Mouse (Mus musculus) C2C12 (cell line): ENCODE data around the gene Prune1. TPM values are rescaled to one million over a fixed set of nuclear protein-coding genes. Genes with fewer than 3 reads are reported as not detected.

Experiments used
- H3K27me3 ChIP-seq: one replicate; pipeline ENCODE4 v1.6.1; 2011; ENCODE audit not compliant: control insufficient read depth, insufficient read depth, insufficient read length
- H3K36me3 ChIP-seq: one replicate; pipeline ENCODE4 v1.6.1; 2011; ENCODE audit not compliant: control insufficient read depth, insufficient read depth
- H3K4me3 ChIP-seq: one replicate; pipeline ENCODE4 v1.5.1; 2011; ENCODE audit warnings: mild to moderate bottlenecking, control low read depth; ENCODE audit not compliant: poor library complexity, insufficient read depth, severe bottlenecking
- H3K79me2 ChIP-seq: one replicate; pipeline ENCODE4 v1.6.1; 2011; ENCODE audit not compliant: control insufficient read depth, insufficient read depth
- H3K79me3 ChIP-seq: one replicate; pipeline ENCODE4 v1.6.1; 2011; ENCODE audit warnings: low read depth, control low read depth
- H3ac ChIP-seq: one replicate; pipeline ENCODE3; 2011; ENCODE audit warnings: low read depth; ENCODE audit not compliant: control insufficient read depth, insufficient read length
- CEBPB ChIP-seq: IDR thresholded peaks from one replicate; pipeline ENCODE4 v1.6.1; 2011; ENCODE audit warnings: low read depth, mild to moderate bottlenecking, control low read depth, moderate library complexity
- CTCF ChIP-seq: IDR thresholded peaks from one replicate; pipeline ENCODE4 v1.5.1; 2011; ENCODE audit not compliant: control insufficient read depth, insufficient read depth, insufficient read length
- FOSL1 ChIP-seq: IDR thresholded peaks from one replicate; pipeline ENCODE4 v1.8.0; 2011; ENCODE audit warnings: mild to moderate bottlenecking, low read length; ENCODE audit not compliant: poor library complexity, insufficient read depth, severe bottlenecking
- MAX ChIP-seq: IDR thresholded peaks from one replicate; pipeline ENCODE4 v1.6.1; 2011; ENCODE audit warnings: mild to moderate bottlenecking, control low read depth
- MYOD1 ChIP-seq: IDR thresholded peaks from one replicate; pipeline ENCODE4 v1.6.1; 2011; ENCODE audit warnings: low read depth; ENCODE audit not compliant: control insufficient read depth, insufficient read length
- MYOG ChIP-seq: IDR thresholded peaks from one replicate; pipeline ENCODE4 v1.6.1; 2011; ENCODE audit not compliant: control insufficient read depth, insufficient read length; ENCODE audit errors: extremely low read depth
- USF1 ChIP-seq: IDR thresholded peaks from one replicate; pipeline ENCODE4 v1.6.1; 2011; ENCODE audit warnings: low read depth, mild to moderate bottlenecking, control low read depth, moderate library complexity
- polyA plus RNA-seq: library from polyadenylated mRNA; unstranded; fragments of >200 nt; fragmentation: generic; extraction: Trizol; gene quantifications from one replicate; pipeline ENCODE4 v1.2.1, GENCODE M21; 2012; ENCODE audit warnings: missing spikeins

Prune1 gene
- polyA plus RNA-seq, 1 experiment, result 16.1 TPM

DNA sequence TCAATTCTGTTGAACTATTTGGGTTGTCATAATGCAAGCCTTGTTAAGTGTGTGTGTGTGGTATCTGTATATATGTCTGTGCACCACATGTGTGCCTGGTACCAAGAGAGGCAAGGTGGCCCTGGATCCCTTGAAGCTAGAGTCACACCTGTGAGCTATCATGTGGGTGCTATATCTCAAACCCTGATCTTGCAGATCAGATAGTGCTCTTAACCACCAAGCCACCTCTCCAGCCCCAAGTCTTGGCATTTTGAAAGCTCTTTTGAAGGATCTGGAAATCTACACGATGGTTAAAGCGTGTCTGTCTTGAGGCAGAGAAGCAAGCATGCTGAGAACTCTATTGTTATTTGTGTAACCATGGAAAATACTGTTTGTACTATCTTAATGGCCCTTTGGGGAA, 71.3 kb downstream of the Prune1 start:
- TF ChIP-seq MYOG (no peak), MYOD1 (no peak), MAX (no peak), CEBPB (no peak), FOSL1 (no peak), USF1 (no peak), CTCF (no peak)
- Histone ChIP-seq H3ac (no peak overlapping the region), H3K79me3 (peaks cover 4% of the 10 kb centered on the region), H3K79me2 (peaks cover 14% of the 10 kb centered on the region), H3K27me3 (no peaks in the 10 kb centered on the region), H3K4me3 (no peak overlapping the region), H3K36me3 (peaks cover 46% of the 10 kb centered on the region)

DNA sequence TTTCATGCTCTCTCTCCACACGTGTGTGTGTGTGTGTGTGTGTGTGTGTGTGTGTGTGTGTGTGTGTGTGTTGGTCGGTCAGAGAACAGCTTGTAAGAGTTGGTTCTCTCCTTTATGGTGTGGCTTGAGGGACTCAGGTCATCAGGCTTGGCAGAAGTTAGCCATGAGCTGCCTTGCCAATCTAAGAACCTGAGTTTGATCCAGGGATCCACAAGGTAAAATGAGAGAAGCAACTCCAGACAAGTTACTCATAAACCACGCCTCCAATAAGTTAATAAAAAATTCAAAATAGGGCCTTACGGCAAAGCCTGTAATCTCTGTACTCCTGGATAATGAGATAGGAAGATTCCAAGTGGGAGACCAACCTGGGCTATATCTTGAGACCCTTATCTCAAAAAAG, 73.6 kb downstream of the Prune1 start:
- H3K36me3 ChIP-seq, result peaks cover 57% of the 10 kb centered on the region
- H3K4me3 ChIP-seq, result no peak overlapping the region
- H3K79me2 ChIP-seq, result peaks cover 6% of the 10 kb centered on the region
- no peaks in the 10 kb centered on the region for H3K27me3 ChIP-seq
- H3ac ChIP-seq, result no peak overlapping the region
- TF ChIP-seq MYOD1 (no peak), MYOG (no peak), MAX (no peak), CTCF (no peak), CEBPB (no peak), FOSL1 (no peak), USF1 (no peak)
- peaks cover 2% of the 10 kb centered on the region for H3K79me3 ChIP-seq

DNA sequence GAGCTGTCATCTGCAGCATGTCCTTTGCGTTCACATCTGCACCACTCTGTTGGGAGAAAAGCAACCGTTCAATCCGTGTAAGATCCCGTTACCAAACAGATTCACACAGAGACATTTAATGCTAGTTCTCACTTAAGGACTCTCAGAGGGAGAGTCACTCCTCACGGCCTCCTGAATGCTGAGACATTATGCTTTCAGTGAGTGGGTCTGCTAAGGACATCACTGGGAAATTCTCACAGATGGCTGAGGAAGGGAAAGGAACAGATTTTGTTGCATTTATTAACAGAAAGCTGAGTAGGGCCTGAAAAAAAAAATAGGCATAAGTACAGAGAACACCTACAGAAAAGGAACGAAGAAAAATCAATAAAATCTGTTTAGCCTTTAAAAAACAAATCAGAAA, 78.0 kb downstream of the Prune1 start:
- Histone ChIP-seq H3K79me3 (no peaks in the 10 kb centered on the region), H3K36me3 (peaks cover 74% of the 10 kb centered on the region), H3K27me3 (no peaks in the 10 kb centered on the region), H3ac (no peak overlapping the region), H3K79me2 (no peaks in the 10 kb centered on the region), H3K4me3 (no peak overlapping the region)
- TF ChIP-seq CEBPB, result no peak
- no peak for TF ChIP-seq MAX
- TF ChIP-seq USF1, result no peak
- TF ChIP-seq CTCF, result no peak
- TF ChIP-seq MYOD1, result no peak
- no peak for TF ChIP-seq FOSL1
- no peak for TF ChIP-seq MYOG

Other genes with a start within 250 kb of the Prune1 start
- 264 TPM for gene Psmd4, start 239.5 kb downstream of the Prune1 start, polyA plus RNA-seq
- 21.2 TPM for gene Pip5k1a, start 175.1 kb downstream of the Prune1 start, polyA plus RNA-seq
- gene Vps72, start 171.1 kb downstream of the Prune1 start, polyA plus RNA-seq, result 83.4 TPM
- 0.23 TPM for gene Tmod4, start 157.6 kb downstream of the Prune1 start, polyA plus RNA-seq
- 22.2 TPM for gene Scnm1, start 148.1 kb downstream of the Prune1 start, polyA plus RNA-seq
- gene Lysmd1, start 148.0 kb downstream of the Prune1 start, polyA plus RNA-seq, result 3.4 TPM
- gene Tnfaip8l2, start 139.7 kb downstream of the Prune1 start, polyA plus RNA-seq, result 0.21 TPM
- 5.4 TPM for gene Sema6c, start 121.6 kb downstream of the Prune1 start, polyA plus RNA-seq
- 5.7 TPM for gene Gabpb2, start 64.2 kb downstream of the Prune1 start, polyA plus RNA-seq
- gene Cdc42se1, start 53.3 kb downstream of the Prune1 start, polyA plus RNA-seq, result 80.9 TPM
- 19.6 TPM for gene Mllt11, start 49.9 kb downstream of the Prune1 start, polyA plus RNA-seq
- 0.11 TPM for gene Gm128, start 40.5 kb downstream of the Prune1 start, polyA plus RNA-seq
- 0.34 TPM for gene Bnipl, start 30.9 kb downstream of the Prune1 start, polyA plus RNA-seq
- 43.6 TPM for gene Mindy1, start 731 bp downstream of the Prune1 start, polyA plus RNA-seq
- 1.6 TPM for gene Anxa9, start 25.1 kb upstream of the Prune1 start, polyA plus RNA-seq
- gene Cers2, start 32.7 kb upstream of the Prune1 start, polyA plus RNA-seq, result 146 TPM
- 15.6 TPM for gene Setdb1, start 75.1 kb upstream of the Prune1 start, polyA plus RNA-seq
- gene 4930558C23Rik, start 120.8 kb upstream of the Prune1 start, polyA plus RNA-seq, result not detected
- gene Arnt, start 152.3 kb upstream of the Prune1 start, polyA plus RNA-seq, result 13.6 TPM
- 0.07 TPM for gene Ctsk, start 217.2 kb upstream of the Prune1 start, polyA plus RNA-seq
- gene Ctss, start 244.7 kb upstream of the Prune1 start, polyA plus RNA-seq, result not detected